Mouse (Mus musculus) ES-E14 (cell line): ENCODE data around the gene C1ql4.

Experiments
- MAFK ChIP-seq: IDR thresholded peaks from 2 replicates; pipeline ENCODE4 v1.6.1; 2014; ENCODE audit warnings: mild to moderate bottlenecking, low read depth, low read length, inconsistent platforms; ENCODE audit not compliant: insufficient read depth
- ZNF384 ChIP-seq: IDR thresholded peaks from 2 replicates; pipeline ENCODE4 v1.6.1; 2012; ENCODE audit warnings: low read depth, low read length, inconsistent platforms

DNA sequence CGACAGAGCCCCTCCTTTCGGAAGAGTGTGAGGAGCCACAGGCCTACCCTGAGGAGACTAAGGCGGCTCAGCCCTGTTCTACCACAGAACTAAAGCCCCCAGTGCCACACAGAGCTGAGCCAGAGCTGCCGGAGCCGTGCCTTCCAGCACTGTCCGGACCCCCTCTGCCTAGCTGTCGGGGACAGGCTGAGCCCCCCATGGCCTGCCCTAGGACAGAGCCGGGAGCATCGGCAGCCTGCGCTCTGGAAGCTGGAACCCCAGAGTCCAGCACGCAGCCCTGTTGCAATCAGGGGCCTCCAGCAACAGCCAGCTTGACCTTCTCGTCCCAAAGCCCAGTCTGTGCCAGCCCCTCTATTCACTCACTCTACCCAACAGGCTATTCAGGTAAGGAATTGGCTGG lies 5.3 kb downstream of the C1ql4 start:
- TF ChIP-seq MAFK (no peak), ZNF384 (no peak)
